Mouse (Mus musculus) cerebellum, adult 11-12 months (tissue): ENCODE measurements around the gene Wnt7a.

Source experiments
- DNase-seq: peaks from one replicate; pipeline ENCODE4 v3.0.0; 2022

Gene Wnt7a

GRCm38 (mm10) chr6:91384415-91384814 lies 26.7 kb downstream of the Wnt7a start:
- DNase-seq = no peak

- no peak for DNase-seq
Measured at GRCm38 (mm10) chr6:91383871-91384270, 27.3 kb downstream of the Wnt7a start.

GRCm38 (mm10) chr6:91383303-91383702 lies 27.9 kb downstream of the Wnt7a start:
- no peak for DNase-seq

- no peak for DNase-seq
Measured at GRCm38 (mm10) chr6:91379871-91380270, 31.3 kb downstream of the Wnt7a start.

- no peak for DNase-seq
Measured at GRCm38 (mm10) chr6:91379266-91379665, 31.9 kb downstream of the Wnt7a start.

- no peak for DNase-seq
Measured at GRCm38 (mm10) chr6:91372977-91373376, 38.2 kb downstream of the Wnt7a start.

- DNase-seq = no peak
Measured at GRCm38 (mm10) chr6:91372586-91372971, 38.6 kb downstream of the Wnt7a start.

GRCm38 (mm10) chr6:91371912-91372585 lies 39.1 kb downstream of the Wnt7a start:
- DNase-seq = no peak

- no peak for DNase-seq
Measured at GRCm38 (mm10) chr6:91366781-91367180, 44.4 kb downstream of the Wnt7a start.

GRCm38 (mm10) chr6:91365480-91365879 lies 45.7 kb downstream of the Wnt7a start:
- DNase-seq = no peak

GRCm38 (mm10) chr6:91362756-91363155 lies 48.4 kb downstream of the Wnt7a start:
- DNase-seq = peak; percentile 70

GRCm38 (mm10) chr6:91360998-91361397 lies 50.2 kb downstream of the Wnt7a start:
- peak; percentile 34 for DNase-seq

GRCm38 (mm10) chr6:91360371-91360690 lies 50.8 kb downstream of the Wnt7a start:
- peak; percentile 69 for DNase-seq

GRCm38 (mm10) chr6:91359672-91360370 lies 51.3 kb downstream of the Wnt7a start:
- DNase-seq = peak; percentile 95

- DNase-seq = no peak
Measured at GRCm38 (mm10) chr6:91358866-91359656, 52.1 kb downstream of the Wnt7a start.

GRCm38 (mm10) chr6:91358394-91358793 lies 52.8 kb downstream of the Wnt7a start:
- DNase-seq = peak; percentile 32

GRCm38 (mm10) chr6:91357238-91357876 lies 53.8 kb downstream of the Wnt7a start:
- peak; percentile 41 for DNase-seq

- DNase-seq = peak; percentile 57
Measured at GRCm38 (mm10) chr6:91349620-91350019, 61.5 kb downstream of the Wnt7a start.

- no peak for DNase-seq
Measured at GRCm38 (mm10) chr6:91347721-91348120, 63.4 kb downstream of the Wnt7a start.

- no peak for DNase-seq
Measured at GRCm38 (mm10) chr6:91346906-91347156, 64.3 kb downstream of the Wnt7a start.

- no peak for DNase-seq
Measured at GRCm38 (mm10) chr6:91346071-91346905, 64.9 kb downstream of the Wnt7a start.

GRCm38 (mm10) chr6:91345091-91345490 lies 66.1 kb downstream of the Wnt7a start:
- no peak for DNase-seq
